Mouse (Mus musculus) C2C12 (cell line): ENCODE data around the gene Prox2. TPM values are rescaled to one million over a fixed set of nuclear protein-coding genes. Genes with fewer than 3 reads are reported as not detected.

Experiments used
- H3K27me3 ChIP-seq: one replicate; pipeline ENCODE4 v1.6.1; 2011; ENCODE audit not compliant: control insufficient read depth, insufficient read depth, insufficient read length
- H3K36me3 ChIP-seq: one replicate; pipeline ENCODE4 v1.6.1; 2011; ENCODE audit not compliant: control insufficient read depth, insufficient read depth
- H3K4me3 ChIP-seq: one replicate; pipeline ENCODE4 v1.5.1; 2011; ENCODE audit warnings: mild to moderate bottlenecking, control low read depth; ENCODE audit not compliant: poor library complexity, insufficient read depth, severe bottlenecking
- H3K79me2 ChIP-seq: one replicate; pipeline ENCODE4 v1.6.1; 2011; ENCODE audit not compliant: control insufficient read depth, insufficient read depth
- H3K79me3 ChIP-seq: one replicate; pipeline ENCODE4 v1.6.1; 2011; ENCODE audit warnings: low read depth, control low read depth
- H3ac ChIP-seq: one replicate; pipeline ENCODE3; 2011; ENCODE audit warnings: low read depth; ENCODE audit not compliant: control insufficient read depth, insufficient read length
- CEBPB ChIP-seq: IDR thresholded peaks from one replicate; pipeline ENCODE4 v1.6.1; 2011; ENCODE audit warnings: low read depth, mild to moderate bottlenecking, control low read depth, moderate library complexity
- CTCF ChIP-seq: IDR thresholded peaks from one replicate; pipeline ENCODE4 v1.5.1; 2011; ENCODE audit not compliant: control insufficient read depth, insufficient read depth, insufficient read length
- FOSL1 ChIP-seq: IDR thresholded peaks from one replicate; pipeline ENCODE4 v1.8.0; 2011; ENCODE audit warnings: mild to moderate bottlenecking, low read length; ENCODE audit not compliant: poor library complexity, insufficient read depth, severe bottlenecking
- MAX ChIP-seq: IDR thresholded peaks from one replicate; pipeline ENCODE4 v1.6.1; 2011; ENCODE audit warnings: mild to moderate bottlenecking, control low read depth
- MYOD1 ChIP-seq: IDR thresholded peaks from one replicate; pipeline ENCODE4 v1.6.1; 2011; ENCODE audit warnings: low read depth; ENCODE audit not compliant: control insufficient read depth, insufficient read length
- MYOG ChIP-seq: IDR thresholded peaks from one replicate; pipeline ENCODE4 v1.6.1; 2011; ENCODE audit not compliant: control insufficient read depth, insufficient read length; ENCODE audit errors: extremely low read depth
- USF1 ChIP-seq: IDR thresholded peaks from one replicate; pipeline ENCODE4 v1.6.1; 2011; ENCODE audit warnings: low read depth, mild to moderate bottlenecking, control low read depth, moderate library complexity
- polyA plus RNA-seq: library from polyadenylated mRNA; unstranded; fragments of >200 nt; fragmentation: generic; extraction: Trizol; gene quantifications from one replicate; pipeline ENCODE4 v1.2.1, GENCODE M21; 2012; ENCODE audit warnings: missing spikeins

Gene Prox2
- polyA plus RNA-seq, 1 experiment, result 2.0 TPM

DNA sequence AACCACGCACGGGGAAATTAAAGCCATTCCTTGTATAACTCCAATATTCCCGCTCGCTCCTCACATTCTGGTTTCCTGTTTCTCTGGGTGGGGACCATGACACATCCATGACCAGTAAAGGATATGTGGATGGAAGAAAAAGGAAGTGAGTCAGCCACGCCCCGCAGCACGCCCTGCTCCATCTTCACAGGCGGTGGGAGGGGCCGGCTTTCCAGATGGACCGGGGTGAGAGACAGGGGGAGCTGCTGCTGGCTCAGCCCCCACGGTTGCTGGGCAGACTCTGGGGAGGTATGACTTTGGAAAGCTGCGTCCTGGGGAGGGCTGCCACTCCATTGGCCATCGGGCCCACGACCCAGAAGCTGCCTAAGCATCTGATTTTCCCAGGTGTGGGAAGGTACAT lies 16.5 kb downstream of the Prox2 start:
- Histone ChIP-seq H3K79me3 (no peaks in the 10 kb centered on the region), H3ac (peak overlapping the region; percentile 56), H3K27me3 (no peaks in the 10 kb centered on the region), H3K79me2 (no peaks in the 10 kb centered on the region), H3K4me3 (no peak overlapping the region), H3K36me3 (peaks cover 6% of the 10 kb centered on the region)
- TF ChIP-seq MAX (peak; percentile 89), USF1 (no peak)

DNA sequence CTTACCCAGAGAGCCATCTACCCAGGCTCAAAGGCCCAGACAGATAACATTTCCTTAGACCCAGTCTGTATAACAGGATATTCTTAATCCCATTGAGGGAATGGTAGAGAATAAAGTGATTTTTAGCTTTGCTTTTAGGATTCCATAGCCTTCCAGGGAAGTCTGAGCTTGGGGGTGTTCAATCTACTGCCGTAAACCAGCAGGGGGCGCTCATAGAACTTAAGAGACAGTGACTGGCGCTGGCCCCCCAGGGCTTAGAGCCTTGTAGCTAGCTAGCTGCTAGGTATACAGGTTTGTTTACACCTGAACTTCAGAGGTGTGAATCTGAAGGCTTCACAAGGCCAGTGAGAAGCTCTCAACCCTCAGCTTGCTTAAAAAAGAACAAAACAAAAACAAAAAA lies 18.3 kb downstream of the Prox2 start:
- Histone ChIP-seq H3K79me2 (no peaks in the 10 kb centered on the region), H3ac (no peak overlapping the region), H3K27me3 (no peaks in the 10 kb centered on the region), H3K79me3 (no peaks in the 10 kb centered on the region), H3K36me3 (peaks cover 19% of the 10 kb centered on the region), H3K4me3 (no peak overlapping the region)
- TF ChIP-seq MAX, result no peak
- no peak for TF ChIP-seq MYOG
- TF ChIP-seq CEBPB, result no peak
- no peak for TF ChIP-seq MYOD1
- TF ChIP-seq CTCF, result peak; percentile 42
- no peak for TF ChIP-seq FOSL1
- no peak for TF ChIP-seq USF1

GRCm38 (mm10) chr12:85091190-85091589 lies 19.4 kb downstream of the Prox2 start:
- Histone ChIP-seq H3ac (no peak overlapping the region), H3K79me2 (no peaks in the 10 kb centered on the region), H3K4me3 (no peak overlapping the region), H3K79me3 (no peaks in the 10 kb centered on the region), H3K36me3 (peaks cover 19% of the 10 kb centered on the region), H3K27me3 (no peaks in the 10 kb centered on the region)
- TF ChIP-seq MAX (no peak), MYOG (no peak), MYOD1 (no peak), FOSL1 (no peak), CEBPB (no peak), USF1 (no peak), CTCF (no peak)

DNA sequence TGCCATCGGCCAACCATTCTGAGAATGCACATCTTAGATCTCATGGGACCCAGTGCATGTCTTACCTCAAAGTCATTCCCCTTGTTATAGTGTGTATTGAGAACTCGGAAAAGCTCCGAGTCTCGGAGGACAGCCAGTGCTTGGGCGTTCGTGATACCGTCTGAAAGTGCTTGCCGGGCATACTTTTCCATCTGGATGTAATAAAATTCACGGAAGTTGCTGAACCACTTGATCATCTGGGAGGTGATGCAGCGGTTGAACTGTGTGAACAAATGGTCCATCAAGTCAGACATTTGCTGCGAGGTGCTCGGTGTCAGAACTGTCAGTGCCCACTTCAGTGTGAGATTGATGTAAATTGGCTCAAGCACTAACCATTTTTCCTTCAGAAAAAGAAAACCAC lies 22.7 kb downstream of the Prox2 start:
- no peak for TF ChIP-seq CTCF
- TF ChIP-seq MYOG, result no peak
- no peak for TF ChIP-seq MYOD1
- no peak for TF ChIP-seq FOSL1
- TF ChIP-seq CEBPB, result no peak
- TF ChIP-seq USF1, result no peak
- no peak for TF ChIP-seq MAX
- H3K27me3 ChIP-seq, result no peaks in the 10 kb centered on the region
- H3K4me3 ChIP-seq, result no peak overlapping the region
- H3K79me3 ChIP-seq, result no peaks in the 10 kb centered on the region
- no peak overlapping the region for H3ac ChIP-seq
- peaks cover 19% of the 10 kb centered on the region for H3K36me3 ChIP-seq
- no peaks in the 10 kb centered on the region for H3K79me2 ChIP-seq

GRCm38 (mm10) chr12:85084941-85085340 lies 25.6 kb downstream of the Prox2 start:
- Histone ChIP-seq H3K36me3 (peaks cover 19% of the 10 kb centered on the region), H3K79me3 (no peaks in the 10 kb centered on the region), H3K4me3 (no peak overlapping the region), H3ac (no peak overlapping the region), H3K79me2 (no peaks in the 10 kb centered on the region), H3K27me3 (no peaks in the 10 kb centered on the region)
- TF ChIP-seq FOSL1, result no peak

- no peak for TF ChIP-seq FOSL1
- TF ChIP-seq CTCF, result no peak
- TF ChIP-seq MYOG, result no peak
- no peak for TF ChIP-seq MAX
- TF ChIP-seq MYOD1, result no peak
- no peak for TF ChIP-seq USF1
- no peak for TF ChIP-seq CEBPB
- no peaks in the 10 kb centered on the region for H3K27me3 ChIP-seq
- H3K4me3 ChIP-seq, result no peak overlapping the region
- H3K36me3 ChIP-seq, result peaks cover 18% of the 10 kb centered on the region
- no peak overlapping the region for H3ac ChIP-seq
- no peaks in the 10 kb centered on the region for H3K79me2 ChIP-seq
- H3K79me3 ChIP-seq, result no peaks in the 10 kb centered on the region
These were observed 26.3 kb downstream of the Prox2 start for GRCm38 (mm10) chr12:85084257-85084656.
